Mouse (Mus musculus) heart, postnatal 0 days (tissue): ENCODE results near the gene Mta1. TPM values are rescaled to one million over a fixed set of nuclear protein-coding genes. Genes with fewer than 3 reads are reported as not detected.

Source experiments
- ATAC-seq: fragments of 200-750 bp; cut with Nextera tagmentation; 2 replicates; pipeline ENCODE4 v1.8.0; 2017; ENCODE audit warnings: low read depth, moderate number of reproducible peaks, moderate library complexity; ENCODE audit not compliant: insufficient read depth
- DNase-seq: peaks from one replicate; pipeline ENCODE4 v3.0.0-alpha.2; 2016; ENCODE audit warnings: low spot score
- H3K27ac ChIP-seq: fragments of 300-500 bp; sonication (generic); 2 replicates; pipeline ENCODE4 v1.5.1; 2014; ENCODE audit warnings: low read depth, mild to moderate bottlenecking
- H3K27me3 ChIP-seq: fragments of 300-500 bp; sonication (generic); 2 replicates; pipeline ENCODE4 v1.6.1; 2014; ENCODE audit warnings: low read length, mixed read lengths; ENCODE audit not compliant: control insufficient read depth, insufficient read depth
- H3K36me3 ChIP-seq: fragments of 300-500 bp; sonication (generic); replicated peaks from 2 replicates; pipeline ENCODE4 v1.6.1; 2014; ENCODE audit warnings: low read length, mixed read lengths; ENCODE audit not compliant: control insufficient read depth, insufficient read depth
- H3K4me1 ChIP-seq: fragments of 300-500 bp; sonication (generic); 2 replicates; pipeline ENCODE4 v1.6.1; 2014; ENCODE audit warnings: antibody characterized with exemption; ENCODE audit not compliant: control insufficient read depth, insufficient read depth
- H3K4me2 ChIP-seq: fragments of 300-500 bp; sonication (generic); 2 replicates; pipeline ENCODE4 v1.6.1; 2014; ENCODE audit warnings: low read depth, mild to moderate bottlenecking, low read length, moderate library complexity
- H3K4me3 ChIP-seq: fragments of 300-500 bp; sonication (generic); 2 replicates; pipeline ENCODE4 v1.5.1; 2014; ENCODE audit warnings: low read depth, low read length
- H3K9ac ChIP-seq: fragments of 300-500 bp; sonication (generic); replicated peaks from 2 replicates; pipeline ENCODE4 v1.6.1; 2014; ENCODE audit warnings: low read depth, low read length, mixed read lengths
- H3K9me3 ChIP-seq: fragments of 300-500 bp; sonication (generic); replicated peaks from 2 replicates; pipeline ENCODE4 v1.6.1; 2016; ENCODE audit warnings: low read length; ENCODE audit not compliant: control insufficient read depth
- CTCF ChIP-seq: IDR thresholded peaks from 2 replicates; pipeline ENCODE4 v1.5.1; 2016; ENCODE audit warnings: antibody characterized with exemption, control low read depth, low read depth
- EP300 ChIP-seq: IDR thresholded peaks from 2 replicates; pipeline ENCODE4 v1.6.1; 2016; ENCODE audit warnings: antibody characterized with exemption, low read depth
- WGBS: fragments of 180-500 bp; shearing (Covaris S2); extraction: QIAGEN DNeasy Blood & Tissue Kit; methylation state at CpG from one replicate; pipeline ENCODE4 v1.1.7; 2014; 5-methylcytosine and 5-hydroxymethylcytosine counted together
- polyA plus RNA-seq: library from polyadenylated mRNA; unstranded; fragments of >200 nt; fragmentation: Nextera tagmentation; extraction: Ambion mirVana; gene quantifications from 2 replicates; pipeline ENCODE4 v1.2.1, GENCODE M21; 2015
- total RNA-seq: library from RNA; depleted of rRNA; stranded (reverse); fragments of >200 nt; gene quantifications from 2 replicates; pipeline ENCODE4 v1.2.3, GENCODE M21; 2014; ENCODE audit warnings: low replicate concordance

Mta1 gene
- total and polyA plus RNA-seq, 2 experiments from 2014 or later = 11.8 to 26.3 TPM

DNA sequence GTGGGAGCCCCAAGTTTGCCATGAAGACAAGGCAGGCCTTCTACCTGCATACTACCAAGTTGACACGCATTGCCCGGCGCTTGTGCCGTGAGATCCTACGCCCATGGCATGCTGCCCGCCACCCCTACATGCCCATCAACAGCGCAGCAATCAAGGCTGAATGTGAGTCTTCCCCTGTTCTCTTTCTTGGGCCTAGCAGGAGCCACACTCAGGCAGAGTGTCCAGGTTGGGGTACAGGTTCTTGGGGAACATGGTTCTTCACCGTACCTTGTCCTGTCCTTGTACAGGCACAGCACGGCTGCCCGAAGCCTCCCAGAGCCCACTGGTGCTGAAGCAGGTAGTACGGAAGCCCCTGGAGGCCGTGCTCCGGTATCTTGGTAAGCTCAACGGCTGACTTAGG is 33.5 kb downstream of the Mta1 start:
- H3K4me1 ChIP-seq = peaks cover 41% of the 10 kb centered on the region
- H3K9me3 ChIP-seq = no peaks in the 10 kb centered on the region
- H3K4me3 ChIP-seq = no peak overlapping the region
- H3K27ac ChIP-seq = peak overlapping the region; percentile 90
- no peak overlapping the region for H3K9ac ChIP-seq
- no peak overlapping the region for H3K4me2 ChIP-seq
- H3K27me3 ChIP-seq = no peaks in the 10 kb centered on the region
- DNase-seq = no peak
- no peak for ATAC-seq
- H3K36me3 ChIP-seq = peaks cover 93% of the 10 kb centered on the region
- TF ChIP-seq EP300 = no peak
- no peak for TF ChIP-seq CTCF
- 94% methylated on average over 14 of the region's 14 CpGs for WGBS

DNA sequence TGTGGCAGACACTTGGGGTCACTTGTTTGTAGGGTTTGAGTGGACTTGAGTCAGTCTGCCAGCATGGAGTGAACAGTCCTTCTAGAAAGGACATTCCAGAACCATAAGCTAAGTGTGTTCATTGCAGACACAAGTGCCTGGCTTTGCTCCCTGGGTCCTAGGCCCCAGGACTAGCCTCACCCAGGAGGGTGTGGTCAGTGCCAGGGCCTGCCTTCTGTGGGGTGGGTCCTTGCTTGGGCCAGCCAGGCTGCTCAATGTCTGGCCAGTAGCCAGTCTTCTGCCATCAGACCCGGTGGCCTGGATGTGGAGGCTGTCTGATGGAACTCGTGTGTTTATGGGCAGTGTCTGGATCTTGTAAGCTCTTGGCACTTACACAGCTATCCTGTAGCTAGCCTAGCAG is 34.5 kb downstream of the Mta1 start:
- WGBS = 10% methylated on average over 2 of the region's 2 CpGs
- no peaks in the 10 kb centered on the region for H3K9me3 ChIP-seq
- peak; percentile 96 for ATAC-seq
- TF ChIP-seq EP300 = peak; percentile 95; the same call in 1 of the 2 replicates
- TF ChIP-seq CTCF = no peak
- DNase-seq = peak; percentile 93
- no peaks in the 10 kb centered on the region for H3K27me3 ChIP-seq
- H3K36me3 ChIP-seq = peaks cover 85% of the 10 kb centered on the region
- H3K4me2 ChIP-seq = no peak overlapping the region
- no peak overlapping the region for H3K4me3 ChIP-seq
- peaks cover 41% of the 10 kb centered on the region for H3K4me1 ChIP-seq
- no peak overlapping the region for H3K9ac ChIP-seq
- H3K27ac ChIP-seq = peak overlapping the region; percentile 90

DNA sequence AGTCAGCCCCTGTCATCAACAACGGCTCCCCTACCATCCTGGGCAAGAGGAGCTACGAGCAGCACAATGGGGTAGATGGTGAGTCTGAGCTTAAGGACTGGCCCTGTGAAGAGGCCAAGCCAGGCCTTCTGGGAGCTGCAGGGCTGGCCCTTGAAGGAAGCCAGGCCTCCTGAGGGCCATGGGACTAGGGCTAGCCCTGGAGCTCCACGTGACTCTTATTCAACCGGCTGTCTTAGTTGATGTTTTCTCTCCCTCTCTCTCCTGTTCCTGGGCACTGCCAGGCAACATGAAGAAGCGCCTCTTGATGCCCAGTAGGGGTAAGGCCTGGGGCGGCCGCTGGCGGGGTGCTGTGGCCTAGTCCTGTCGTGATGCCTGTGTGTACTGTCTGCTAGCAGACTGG is 35.2 kb downstream of the Mta1 start:
- no peaks in the 10 kb centered on the region for H3K27me3 ChIP-seq
- H3K36me3 ChIP-seq = peaks cover 78% of the 10 kb centered on the region
- H3K9ac ChIP-seq = peak overlapping the region; percentile 34; the same call in 1 of the 2 replicates
- 56% methylated on average over 9 of the region's 9 CpGs for WGBS
- H3K27ac ChIP-seq = peak overlapping the region; percentile 90
- no peaks in the 10 kb centered on the region for H3K9me3 ChIP-seq
- H3K4me2 ChIP-seq = no peak overlapping the region
- TF ChIP-seq EP300 = no peak
- TF ChIP-seq CTCF = no peak
- 0 out of 2 replicates have a peak, but pooled peaks have one; percentile 0 for ATAC-seq
- DNase-seq = peak; percentile 32
- H3K4me1 ChIP-seq = peaks cover 44% of the 10 kb centered on the region
- H3K4me3 ChIP-seq = no peak overlapping the region

GRCm38 (mm10) chr12:113133861-113134403 is 35.9 kb downstream of the Mta1 start:
- ATAC-seq = no peak
- peaks cover 51% of the 10 kb centered on the region for H3K4me1 ChIP-seq
- no peak for DNase-seq

DNA sequence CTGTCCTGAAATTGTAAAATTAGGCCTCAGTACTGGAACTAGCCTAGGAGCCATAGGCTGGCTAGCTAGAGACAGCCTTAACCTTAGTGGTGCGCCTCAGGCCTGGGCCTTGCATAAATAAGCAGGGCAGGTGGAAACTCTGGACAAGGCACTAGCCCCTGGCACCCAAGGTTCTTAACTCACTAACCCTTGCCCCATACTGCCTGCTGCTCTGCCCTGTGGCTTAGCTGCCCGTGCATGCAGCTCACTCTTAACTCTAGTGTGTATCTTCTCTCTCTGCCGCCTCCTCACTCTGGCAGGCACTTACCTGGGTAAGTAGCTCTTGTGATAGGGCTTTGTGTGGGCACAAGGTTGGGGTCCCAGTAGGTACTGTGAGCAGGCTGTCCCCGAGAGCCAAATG is 36.4 kb downstream of the Mta1 start:
- 0 out of 2 replicates have a peak overlapping the region, but pooled peaks have one; percentile 12 for H3K27ac ChIP-seq
- 0 out of 2 replicates have a peak overlapping the region, but pooled peaks have one; percentile 34 for H3K9ac ChIP-seq
- 61% methylated on average over 4 of the region's 4 CpGs for WGBS
- no peaks in the 10 kb centered on the region for H3K27me3 ChIP-seq
- H3K4me2 ChIP-seq = no peak overlapping the region
- H3K36me3 ChIP-seq = peaks cover 66% of the 10 kb centered on the region
- H3K4me3 ChIP-seq = no peak overlapping the region
- peaks cover 56% of the 10 kb centered on the region for H3K4me1 ChIP-seq
- H3K9me3 ChIP-seq = no peaks in the 10 kb centered on the region
- TF ChIP-seq EP300 (no peak), CTCF (no peak)
- DNase-seq (no peak), ATAC-seq (no peak)

More at GRCm38 (mm10) chr12:113133861-113134403, 35.9 kb downstream of the Mta1 start:
- H3K9me3 ChIP-seq = no peaks in the 10 kb centered on the region
- 55% methylated on average over 5 of the region's 5 CpGs for WGBS
- peaks cover 72% of the 10 kb centered on the region for H3K36me3 ChIP-seq
- H3K4me2 ChIP-seq = no peak overlapping the region
- no peak for TF ChIP-seq CTCF
- no peak for TF ChIP-seq EP300
- H3K27me3 ChIP-seq = no peaks in the 10 kb centered on the region
- no peak overlapping the region for H3K4me3 ChIP-seq
- H3K27ac ChIP-seq = peak overlapping the region; percentile 90
- peak overlapping the region; percentile 34; the same call in 1 of the 2 replicates for H3K9ac ChIP-seq

- Histone ChIP-seq H3K9me3 (no peaks in the 10 kb centered on the region), H3K4me2 (no peak overlapping the region), H3K27ac (no peak overlapping the region), H3K9ac (no peak overlapping the region), H3K4me1 (peaks cover 60% of the 10 kb centered on the region), H3K36me3 (peaks cover 57% of the 10 kb centered on the region), H3K27me3 (no peaks in the 10 kb centered on the region), H3K4me3 (no peak overlapping the region)
- WGBS = 71% methylated on average over 7 of the region's 7 CpGs
- ATAC-seq = no peak
- no peak for TF ChIP-seq EP300
- TF ChIP-seq CTCF = no peak
- DNase-seq = no peak
These were observed 37.3 kb downstream of the Mta1 start for GRCm38 (mm10) chr12:113135401-113135800.
